Mouse (Mus musculus): ENCODE results near the gene Mgst3. TPM values are rescaled to one million over a fixed set of nuclear protein-coding genes. Genes with fewer than 3 reads are reported as not detected.

Gene Mgst3
- total and polyA plus RNA-seq, 3 experiments = 1.4 TPM; not detected in 2

DNA sequence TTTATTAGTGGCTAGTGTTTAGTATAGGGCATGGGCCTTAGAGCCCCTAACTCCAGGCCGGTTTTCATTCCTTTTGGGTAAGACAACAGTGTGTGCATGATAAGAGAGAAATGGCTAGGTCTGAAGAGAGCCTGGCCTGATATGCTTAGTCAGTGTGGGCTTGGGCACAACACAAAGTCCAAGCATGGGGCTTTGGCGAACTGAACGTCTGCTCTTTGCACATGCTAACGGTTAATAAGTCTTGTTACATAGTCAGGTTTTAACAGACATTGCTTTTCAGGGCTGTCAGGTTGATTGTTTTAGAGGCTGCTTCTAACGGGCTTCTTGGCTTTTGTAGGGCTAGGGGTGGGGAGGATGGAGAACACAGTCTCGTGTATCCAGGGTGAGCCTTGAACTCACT is 27.0 kb downstream of the Mgst3 start:
- no peak for TF ChIP-seq RAD21 (IDR thresholded peaks at IDR 0.05; ENCODE audit: low read depth, low read length)
- TF ChIP-seq MAZ (IDR thresholded peaks at IDR 0.05; ENCODE audit: low read depth, low read length) = no peak
- no peak for TF ChIP-seq USF1 (IDR thresholded peaks at IDR 0.05; ENCODE audit: low read depth, low read length)
- TF ChIP-seq ELF1 (IDR thresholded peaks at IDR 0.05; ENCODE audit: low read depth, low read length) = no peak
- Histone ChIP-seq H3K9me3 (replicated peaks; ENCODE audit: low read length) (no peaks in the 10 kb centered on the region), H3K9ac (ENCODE audit: insufficient read depth, low read depth) (no peak overlapping the region), H3K27ac (ENCODE audit: insufficient read depth, low read depth) (no peak overlapping the region), H3K4me2 (ENCODE audit: insufficient read depth, low read depth, poor library complexity, severe bottlenecking) (no peak overlapping the region), H3K36me3 (replicated peaks in 1 of 2; ENCODE audit: control insufficient read depth in 1 of 2, insufficient read depth in 1 of 2, low read length in 1 of 2) (peaks cover 46 to 73% of the 10 kb centered on the region in 2 experiments), H3K27me3 (replicated peaks) (no peaks in the 10 kb centered on the region), H3K79me2 (replicated peaks; ENCODE audit: control insufficient read depth, extremely low read depth, insufficient read depth, poor library complexity, severe bottlenecking) (no peaks in the 10 kb centered on the region), H3K4me1 (ENCODE audit: control insufficient read depth in 1 of 2, insufficient read depth in 2 of 2) (0 out of 4 replicates have a peak, but pooled peaks cover 0 to 3% of the 10 kb centered on the region in 2 experiments), H3K4me3 (replicated peaks in 1 of 3; ENCODE audit: low read depth in 2 of 3, low read length in 2 of 3, poor library complexity in 1 of 3) (no peak overlapping the region)
- no peak for DNase-seq (ENCODE audit: extremely low read depth)
- dilution Hi-C loops (cut with MboI; ENCODE audit: extremely low pct_ligation_motif_present, extremely low pct_unique_long_range_greater_than_20kb, low sequenced_read_pairs) (no loop called here), in situ Hi-C loops (cut with MboI; ENCODE audit: low pct_ligation_motif_present, low pct_unique_long_range_greater_than_20kb, low sequenced_read_pairs) (no loop called here)

DNA sequence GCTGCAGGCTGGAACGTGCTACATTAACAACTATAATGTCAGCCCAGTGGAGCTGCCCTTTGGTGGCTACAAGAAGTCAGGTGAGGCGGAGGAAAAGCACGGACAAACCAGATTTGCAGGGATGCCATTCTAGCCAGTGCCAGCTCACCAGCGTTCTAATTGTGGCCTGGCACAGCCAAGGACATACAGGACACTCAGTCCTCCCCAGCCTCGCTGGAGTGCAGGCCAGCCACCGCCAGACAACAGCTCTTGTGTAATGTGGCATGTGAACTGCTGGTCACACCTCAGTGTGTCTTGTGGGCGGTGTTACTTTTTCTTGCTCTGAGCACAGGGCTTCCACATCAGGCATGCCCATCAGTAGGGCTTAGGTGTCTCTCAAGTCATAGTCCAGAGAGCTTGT is 27.8 kb downstream of the Mgst3 start:
- in situ Hi-C loops (cut with MboI; ENCODE audit: low pct_ligation_motif_present, low pct_unique_long_range_greater_than_20kb, low sequenced_read_pairs) = no loop called here
- Histone ChIP-seq H3K27ac (ENCODE audit: insufficient read depth, low read depth) (no peak overlapping the region), H3K27me3 (replicated peaks) (no peaks in the 10 kb centered on the region), H3K36me3 (replicated peaks in 1 of 2; ENCODE audit: control insufficient read depth in 1 of 2, insufficient read depth in 1 of 2, low read length in 1 of 2) (peaks cover 53 to 81% of the 10 kb centered on the region in 2 experiments), H3K4me2 (ENCODE audit: insufficient read depth, low read depth, poor library complexity, severe bottlenecking) (no peak overlapping the region), H3K4me3 (replicated peaks in 1 of 3; ENCODE audit: low read depth in 2 of 3, low read length in 2 of 3, poor library complexity in 1 of 3) (no peak overlapping the region), H3K79me2 (replicated peaks; ENCODE audit: control insufficient read depth, extremely low read depth, insufficient read depth, poor library complexity, severe bottlenecking) (no peaks in the 10 kb centered on the region), H3K9ac (ENCODE audit: insufficient read depth, low read depth) (no peak overlapping the region), H3K4me1 (ENCODE audit: control insufficient read depth in 1 of 2, insufficient read depth in 2 of 2) (0 out of 4 replicates have a peak, but pooled peaks cover 0 to 3% of the 10 kb centered on the region in 2 experiments), H3K9me3 (replicated peaks; ENCODE audit: low read length) (no peaks in the 10 kb centered on the region)
- dilution Hi-C loops (cut with MboI; ENCODE audit: extremely low pct_ligation_motif_present, extremely low pct_unique_long_range_greater_than_20kb, low sequenced_read_pairs) = no loop called here
- DNase-seq (ENCODE audit: extremely low read depth) = no peak
- TF ChIP-seq RCOR1 (conservative IDR thresholded peaks at IDR 0.05; ENCODE audit: low read depth, low read length) = no peak
- no peak for TF ChIP-seq ETS1 (conservative IDR thresholded peaks at IDR 0.05; ENCODE audit: low read depth, low read length)
- no peak for TF ChIP-seq JUN (IDR thresholded peaks at IDR 0.05; ENCODE audit: insufficient read depth, low read depth, low read length)
- TF ChIP-seq IRF4 (IDR thresholded peaks at IDR 0.05; ENCODE audit: low read depth, low read length) = no peak
- TF ChIP-seq SIN3A (IDR thresholded peaks at IDR 0.05; ENCODE audit: low read length) = no peak
- TF ChIP-seq KAT2A (IDR thresholded peaks at IDR 0.05; ENCODE audit: insufficient replicate concordance, low read length) = no peak
- no peak for TF ChIP-seq BHLHE40 (IDR thresholded peaks at IDR 0.05; ENCODE audit: low read depth, low read length)
- TF ChIP-seq MAZ (IDR thresholded peaks at IDR 0.05; ENCODE audit: low read depth, low read length) = no peak
- no peak for TF ChIP-seq TCF12 (IDR thresholded peaks at IDR 0.05; ENCODE audit: low read depth, low read length)
- no peak for TF ChIP-seq CHD2 (IDR thresholded peaks at IDR 0.05; ENCODE audit: low read length)
- TF ChIP-seq PAX5 (IDR thresholded peaks at IDR 0.05; ENCODE audit: low read length) = no peak

DNA sequence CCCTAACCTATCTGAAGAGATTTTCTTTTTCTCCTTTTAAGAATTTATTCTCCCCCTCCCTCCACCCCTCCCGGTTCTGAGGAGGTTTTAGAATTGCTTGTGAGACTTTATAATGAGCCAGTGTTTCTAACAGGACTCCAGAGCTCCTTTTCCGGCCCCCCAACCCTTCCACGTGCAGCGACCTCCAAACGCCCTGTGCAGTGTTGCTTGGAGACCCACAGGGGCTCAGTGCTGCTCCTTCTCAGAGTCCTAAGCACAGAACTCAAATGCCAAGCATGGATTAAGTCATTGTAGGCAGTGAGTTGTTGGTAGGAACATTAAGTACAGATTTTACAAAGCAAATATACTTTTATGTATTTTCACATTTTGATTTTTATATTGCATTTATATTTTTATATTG is 30.3 kb downstream of the Mgst3 start:
- peaks cover 57 to 92% of the 10 kb centered on the region in 2 experiments for H3K36me3 ChIP-seq (replicated peaks in 1 of 2; ENCODE audit: control insufficient read depth in 1 of 2, insufficient read depth in 1 of 2, low read length in 1 of 2)
- no peaks in the 10 kb centered on the region for H3K27me3 ChIP-seq (replicated peaks)
- H3K4me2 ChIP-seq (ENCODE audit: insufficient read depth, low read depth, poor library complexity, severe bottlenecking) = no peak overlapping the region
- dilution Hi-C loops (cut with MboI; ENCODE audit: extremely low pct_ligation_motif_present, extremely low pct_unique_long_range_greater_than_20kb, low sequenced_read_pairs) = no loop called here
- H3K9me3 ChIP-seq (replicated peaks; ENCODE audit: low read length) = no peaks in the 10 kb centered on the region
- in situ Hi-C loops (cut with MboI; ENCODE audit: low pct_ligation_motif_present, low pct_unique_long_range_greater_than_20kb, low sequenced_read_pairs) = no loop called here
- TF ChIP-seq IRF4 (IDR thresholded peaks at IDR 0.05; ENCODE audit: low read depth, low read length) = no peak
- no peak for TF ChIP-seq MEF2A (IDR thresholded peaks at IDR 0.05; ENCODE audit: borderline replicate concordance, low read depth, low read length)
- no peak for TF ChIP-seq TBP (conservative IDR thresholded peaks at IDR 0.05; ENCODE audit: low read depth, low read length)
- no peaks in the 10 kb centered on the region for H3K4me1 ChIP-seq (ENCODE audit: control insufficient read depth in 1 of 2, insufficient read depth in 2 of 2)
- H3K9ac ChIP-seq (ENCODE audit: insufficient read depth, low read depth) = no peak overlapping the region
- H3K4me3 ChIP-seq (replicated peaks in 1 of 3; ENCODE audit: low read depth in 2 of 3, low read length in 2 of 3, poor library complexity in 1 of 3) = no peak overlapping the region
- DNase-seq (ENCODE audit: extremely low read depth) = no peak
- no peak overlapping the region for H3K27ac ChIP-seq (ENCODE audit: insufficient read depth, low read depth)
- H3K79me2 ChIP-seq (replicated peaks; ENCODE audit: control insufficient read depth, extremely low read depth, insufficient read depth, poor library complexity, severe bottlenecking) = no peaks in the 10 kb centered on the region

All from CH12.LX (cell line).